Mouse (Mus musculus): ENCODE data around the gene Gm28048. TPM values are rescaled to one million over a fixed set of nuclear protein-coding genes. Genes with fewer than 3 reads are reported as not detected.

Gm28048 gene
- total and polyA plus RNA-seq, 2 experiments from 2014 or later, result 0.81 to 4.2 TPM

DNA sequence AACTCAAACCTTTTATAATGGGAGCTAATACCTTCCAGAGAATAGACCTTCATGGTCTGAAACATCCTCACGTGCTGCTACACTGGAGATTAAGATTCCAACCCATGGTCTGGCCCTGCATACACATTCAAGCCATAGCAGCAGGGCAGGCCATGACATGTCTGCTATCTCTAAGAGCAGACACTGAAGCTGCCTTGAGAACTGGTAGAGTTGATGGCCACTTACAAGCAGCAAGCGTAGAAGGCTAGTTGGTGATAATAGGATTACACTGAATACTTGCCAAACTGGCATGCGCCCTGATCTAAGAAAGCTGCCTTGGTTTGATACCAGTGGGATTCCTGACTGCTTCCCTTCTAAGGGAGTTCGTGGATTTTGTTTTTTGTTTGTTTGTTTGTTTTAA is 68.1 kb downstream of the Gm28048 start:
- H3K9ac ChIP-seq, result no peak overlapping the region
- no peaks in the 10 kb centered on the region for H3K9me3 ChIP-seq (ENCODE audit: low read length)
- TF ChIP-seq CTCF (IDR thresholded peaks at IDR 0.05; ENCODE audit: low read depth), result no peak
- no peaks in the 10 kb centered on the region for H3K36me3 ChIP-seq (ENCODE audit: insufficient read depth)
- H3K27ac ChIP-seq (ENCODE audit: low read depth, low read length), result no peak overlapping the region
- WGBS, result 76% methylated on average over 4 of the region's 4 CpGs
- ATAC-seq (no peak), DNase-seq (no peak)
- H3K4me2 ChIP-seq (ENCODE audit: low read depth), result no peak overlapping the region
- no peak overlapping the region for H3K4me3 ChIP-seq (ENCODE audit: low read depth, low read length)
- H3K4me1 ChIP-seq (ENCODE audit: insufficient read depth), result no peaks in the 10 kb centered on the region
- no peaks in the 10 kb centered on the region for H3K27me3 ChIP-seq (ENCODE audit: insufficient read depth, low read length)

GRCm38 (mm10) chr11:22911831-22912230 is 70.1 kb downstream of the Gm28048 start:
- Histone ChIP-seq H3K36me3 (ENCODE audit: insufficient read depth) (no peaks in the 10 kb centered on the region), H3K4me3 (ENCODE audit: low read depth, low read length) (no peak overlapping the region), H3K4me1 (ENCODE audit: insufficient read depth) (no peaks in the 10 kb centered on the region), H3K27me3 (ENCODE audit: insufficient read depth, low read length) (no peaks in the 10 kb centered on the region), H3K9me3 (ENCODE audit: low read length) (no peaks in the 10 kb centered on the region), H3K4me2 (ENCODE audit: low read depth) (no peak overlapping the region), H3K9ac (no peak overlapping the region), H3K27ac (ENCODE audit: low read depth, low read length) (no peak overlapping the region)
- DNase-seq, result no peak
- 95% methylated on average over 7 of the region's 7 CpGs for WGBS
- ATAC-seq, result no peak
- TF ChIP-seq CTCF (IDR thresholded peaks at IDR 0.05; ENCODE audit: low read depth), result no peak

DNA sequence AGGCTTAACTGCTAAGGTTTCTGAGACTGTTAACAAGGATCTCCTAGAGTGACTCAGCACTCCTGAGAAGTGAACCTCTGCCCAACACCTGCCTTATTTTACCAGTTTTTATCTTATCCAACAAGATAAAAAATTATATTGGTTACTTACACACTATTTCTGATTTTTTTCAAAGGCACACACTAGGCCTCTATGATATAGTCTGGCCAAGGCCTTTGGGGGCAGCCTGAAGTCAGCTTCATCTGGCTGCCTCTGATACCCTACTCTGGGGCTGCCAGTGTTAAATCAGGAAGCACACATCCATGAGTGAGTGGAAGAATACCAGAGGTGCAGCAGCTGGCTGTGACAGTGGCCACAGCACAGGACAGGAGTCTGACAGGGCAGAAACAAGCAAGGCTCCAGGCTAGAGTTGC is 75.4 kb downstream of the Gm28048 start:
- H3K27ac ChIP-seq (ENCODE audit: low read depth, low read length), result no peak overlapping the region
- H3K9ac ChIP-seq, result no peak overlapping the region
- H3K27me3 ChIP-seq (ENCODE audit: insufficient read depth, low read length), result no peaks in the 10 kb centered on the region
- DNase-seq, result no peak
- no peak overlapping the region for H3K4me3 ChIP-seq (ENCODE audit: low read depth, low read length)
- no peaks in the 10 kb centered on the region for H3K36me3 ChIP-seq (ENCODE audit: insufficient read depth)
- no peaks in the 10 kb centered on the region for H3K4me1 ChIP-seq (ENCODE audit: insufficient read depth)
- no peak for ATAC-seq
- TF ChIP-seq CTCF (IDR thresholded peaks at IDR 0.05; ENCODE audit: low read depth), result no peak
- H3K4me2 ChIP-seq (ENCODE audit: low read depth), result no peak overlapping the region
- no peaks in the 10 kb centered on the region for H3K9me3 ChIP-seq (ENCODE audit: low read length)

DNA sequence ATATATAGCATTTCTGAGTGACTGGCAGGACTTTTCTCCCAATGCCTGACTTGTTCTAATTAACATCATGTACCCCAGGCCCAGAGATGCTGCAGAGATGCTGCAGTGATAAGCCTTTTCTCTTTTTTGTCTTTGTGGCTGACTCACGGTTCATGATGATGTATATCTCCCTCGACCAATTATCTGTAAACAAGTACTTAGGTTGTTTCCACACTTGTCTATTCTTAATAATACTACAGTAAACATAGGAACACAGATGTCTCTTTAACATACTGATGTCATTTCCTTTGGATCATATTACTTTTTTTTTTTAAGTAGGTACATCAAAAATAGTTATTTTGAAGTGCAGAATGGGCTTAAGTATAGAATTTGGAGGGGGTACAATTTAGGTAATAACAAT is 79.0 kb downstream of the Gm28048 start:
- no peak overlapping the region for H3K4me2 ChIP-seq (ENCODE audit: low read depth)
- no peaks in the 10 kb centered on the region for H3K9me3 ChIP-seq (ENCODE audit: low read length)
- no peak overlapping the region for H3K9ac ChIP-seq
- no peaks in the 10 kb centered on the region for H3K36me3 ChIP-seq (ENCODE audit: insufficient read depth)
- ATAC-seq (no peak), DNase-seq (no peak)
- WGBS, result 73% methylated on average over 2 of the region's 2 CpGs
- H3K4me3 ChIP-seq (ENCODE audit: low read depth, low read length), result no peak overlapping the region
- TF ChIP-seq CTCF (IDR thresholded peaks at IDR 0.05; ENCODE audit: low read depth), result no peak
- no peaks in the 10 kb centered on the region for H3K4me1 ChIP-seq (ENCODE audit: insufficient read depth)
- H3K27ac ChIP-seq (ENCODE audit: low read depth, low read length), result no peak overlapping the region
- no peaks in the 10 kb centered on the region for H3K27me3 ChIP-seq (ENCODE audit: insufficient read depth, low read length)

DNA sequence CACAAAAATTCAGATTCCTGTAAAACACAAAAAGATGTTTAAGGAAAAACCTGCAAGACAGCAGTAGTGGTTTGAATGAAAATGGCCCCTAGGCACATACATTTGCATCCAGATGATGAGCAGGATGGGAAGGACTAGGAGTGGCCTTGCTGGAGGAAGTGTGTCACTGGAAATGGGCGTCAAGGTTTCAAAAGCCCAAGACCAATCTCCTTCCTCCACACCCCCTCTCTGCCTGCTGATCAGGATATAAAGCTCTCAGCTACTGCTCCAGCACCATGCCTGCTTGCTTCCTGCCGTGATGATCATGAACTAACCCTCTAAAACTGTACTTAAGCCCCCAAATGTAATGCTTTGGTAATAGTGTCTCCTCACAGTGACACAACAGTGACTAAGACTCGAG is 81.8 kb downstream of the Gm28048 start:
- ATAC-seq, result no peak
- no peaks in the 10 kb centered on the region for H3K9me3 ChIP-seq (ENCODE audit: low read length)

GRCm38 (mm10) chr11:22897642-22898041 is 84.2 kb downstream of the Gm28048 start:
- DNase-seq (no peak), ATAC-seq (no peak)
- H3K9ac ChIP-seq, result no peak overlapping the region
- no peaks in the 10 kb centered on the region for H3K27me3 ChIP-seq (ENCODE audit: insufficient read depth, low read length)
- no peak overlapping the region for H3K27ac ChIP-seq (ENCODE audit: low read depth, low read length)
- H3K36me3 ChIP-seq (ENCODE audit: insufficient read depth), result no peaks in the 10 kb centered on the region
- H3K4me1 ChIP-seq (ENCODE audit: insufficient read depth), result no peaks in the 10 kb centered on the region
- TF ChIP-seq CTCF (IDR thresholded peaks at IDR 0.05; ENCODE audit: low read depth), result no peak
- no peak overlapping the region for H3K4me3 ChIP-seq (ENCODE audit: low read depth, low read length)
- WGBS, result 91% methylated on average over 4 of the region's 4 CpGs
- no peak overlapping the region for H3K4me2 ChIP-seq (ENCODE audit: low read depth)
- no peaks in the 10 kb centered on the region for H3K9me3 ChIP-seq (ENCODE audit: low read length)

More for the DNA sequence above, 81.8 kb downstream of the Gm28048 start:
- no peaks in the 10 kb centered on the region for H3K4me1 ChIP-seq (ENCODE audit: insufficient read depth)
- H3K4me3 ChIP-seq (ENCODE audit: low read depth, low read length), result no peak overlapping the region
- no peaks in the 10 kb centered on the region for H3K36me3 ChIP-seq (ENCODE audit: insufficient read depth)
- H3K4me2 ChIP-seq (ENCODE audit: low read depth), result no peak overlapping the region
- no peak for DNase-seq
- no peak for TF ChIP-seq CTCF (IDR thresholded peaks at IDR 0.05; ENCODE audit: low read depth)
- no peak overlapping the region for H3K27ac ChIP-seq (ENCODE audit: low read depth, low read length)
- no peaks in the 10 kb centered on the region for H3K27me3 ChIP-seq (ENCODE audit: insufficient read depth, low read length)
- no peak overlapping the region for H3K9ac ChIP-seq
- WGBS, result 94% methylated on average over 3 of the region's 3 CpGs

DNA sequence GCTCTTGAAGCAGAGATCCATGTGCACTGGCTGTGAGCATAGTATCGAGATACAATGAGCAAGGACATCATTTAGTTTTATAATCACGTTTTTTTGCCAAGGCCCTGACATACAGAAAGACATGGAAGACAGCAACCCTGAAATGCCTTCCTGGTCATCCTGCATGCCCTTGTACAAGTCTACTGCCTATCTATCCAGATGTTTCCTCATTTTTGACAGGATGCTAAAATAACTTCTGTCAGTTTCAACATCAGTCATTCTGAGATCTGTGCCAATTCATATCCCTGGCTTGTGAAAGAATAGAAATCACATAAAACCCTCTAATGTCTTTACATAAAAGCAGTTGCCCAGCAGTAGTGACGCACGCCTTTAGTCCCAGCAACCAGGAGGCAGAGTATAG is 84.8 kb downstream of the Gm28048 start:
- H3K4me1 ChIP-seq (ENCODE audit: insufficient read depth), result no peaks in the 10 kb centered on the region
- no peaks in the 10 kb centered on the region for H3K36me3 ChIP-seq (ENCODE audit: insufficient read depth)
- no peak overlapping the region for H3K27ac ChIP-seq (ENCODE audit: low read depth, low read length)
- 90% methylated on average over 4 of the region's 4 CpGs for WGBS
- no peak for TF ChIP-seq CTCF (IDR thresholded peaks at IDR 0.05; ENCODE audit: low read depth)
- no peak overlapping the region for H3K4me3 ChIP-seq (ENCODE audit: low read depth, low read length)
- H3K9me3 ChIP-seq (ENCODE audit: low read length), result no peaks in the 10 kb centered on the region
- no peak for ATAC-seq
- no peak for DNase-seq
- no peak overlapping the region for H3K9ac ChIP-seq
- no peak overlapping the region for H3K4me2 ChIP-seq (ENCODE audit: low read depth)
- no peaks in the 10 kb centered on the region for H3K27me3 ChIP-seq (ENCODE audit: insufficient read depth, low read length)

DNA sequence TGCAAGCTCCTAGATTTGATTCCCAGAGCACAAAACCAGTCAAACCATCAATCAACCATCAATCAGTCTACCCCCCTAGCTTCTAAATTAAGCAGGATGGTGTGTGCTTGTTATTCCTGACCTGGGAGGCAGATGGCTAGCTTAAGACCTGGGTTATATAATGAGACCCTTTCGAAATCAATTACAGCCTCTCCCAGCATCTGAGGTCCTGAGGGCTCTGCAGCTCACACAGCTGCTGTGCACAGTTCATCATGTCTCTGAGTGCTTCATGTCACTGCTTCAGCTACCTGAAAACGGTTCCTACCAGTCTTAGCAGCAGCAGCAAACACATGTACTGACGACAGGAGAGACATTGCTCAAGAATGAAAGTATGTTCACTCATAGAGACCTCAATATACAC is 88.8 kb downstream of the Gm28048 start:
- Histone ChIP-seq H3K9ac (no peak overlapping the region), H3K4me1 (ENCODE audit: insufficient read depth) (no peaks in the 10 kb centered on the region), H3K9me3 (ENCODE audit: low read length) (no peaks in the 10 kb centered on the region), H3K27ac (ENCODE audit: low read depth, low read length) (no peak overlapping the region), H3K36me3 (ENCODE audit: insufficient read depth) (no peaks in the 10 kb centered on the region), H3K4me2 (ENCODE audit: low read depth) (no peak overlapping the region), H3K27me3 (ENCODE audit: insufficient read depth, low read length) (no peaks in the 10 kb centered on the region), H3K4me3 (ENCODE audit: low read depth, low read length) (no peak overlapping the region)
- no peak for ATAC-seq
- no peak for DNase-seq
- TF ChIP-seq CTCF (IDR thresholded peaks at IDR 0.05; ENCODE audit: low read depth), result no peak
- 80% methylated on average over 3 of the region's 3 CpGs for WGBS

Data from forebrain, postnatal 0 days (tissue).